Mouse (Mus musculus) hindbrain, embryonic 16.5 days (tissue): ENCODE results near the gene Zfp580. TPM values are rescaled to one million over a fixed set of nuclear protein-coding genes. Genes with fewer than 3 reads are reported as not detected.
"Not testable (repeated sequence)": the region's sequence is repeated elsewhere in the genome, so short reads cannot be mapped to it uniquely, and the experiment has no call there.

Source experiments
- ATAC-seq: fragments of 200-750 bp; cut with Nextera tagmentation; 2 replicates; pipeline ENCODE4 v1.8.0; 2017; ENCODE audit warnings: moderate TSS enrichment, moderate library complexity
- H3K27ac ChIP-seq: fragments of 300-500 bp; sonication (generic); 2 replicates; pipeline ENCODE4 v1.5.1; 2014; ENCODE audit warnings: low read depth, mild to moderate bottlenecking, control low read depth, low read length, moderate library complexity
- H3K27me3 ChIP-seq: fragments of 300-500 bp; sonication (generic); replicated peaks from 2 replicates; pipeline ENCODE4 v1.6.1; 2014; ENCODE audit warnings: low read length; ENCODE audit not compliant: control insufficient read depth, insufficient read depth
- H3K36me3 ChIP-seq: fragments of 300-500 bp; sonication (generic); 2 replicates; pipeline ENCODE4 v1.6.1; 2014; ENCODE audit warnings: mild to moderate bottlenecking, low read length, moderate library complexity, mixed read lengths; ENCODE audit not compliant: control insufficient read depth, insufficient read depth
- H3K4me1 ChIP-seq: fragments of 300-500 bp; sonication (generic); 2 replicates; pipeline ENCODE4 v1.6.1; 2014; ENCODE audit warnings: low read depth, low read length; ENCODE audit not compliant: control insufficient read depth, insufficient read depth
- H3K4me2 ChIP-seq: fragments of 300-500 bp; sonication (generic); 2 replicates; pipeline ENCODE4 v1.6.1; 2014; ENCODE audit warnings: mild to moderate bottlenecking, low read length, control low read depth, moderate library complexity
- H3K4me3 ChIP-seq: fragments of 300-500 bp; sonication (generic); 2 replicates; pipeline ENCODE4 v1.5.1; 2014; ENCODE audit warnings: mild to moderate bottlenecking, low read length, control low read depth, moderate library complexity
- H3K9ac ChIP-seq: fragments of 300-500 bp; sonication (generic); 2 replicates; pipeline ENCODE4 v1.6.1; 2014; ENCODE audit warnings: low read depth, mild to moderate bottlenecking, control low read depth, low read length, moderate library complexity
- H3K9me3 ChIP-seq: fragments of 300-500 bp; sonication (generic); 2 replicates; pipeline ENCODE4 v1.6.1; 2014; ENCODE audit warnings: mild to moderate bottlenecking, low read length, moderate library complexity; ENCODE audit not compliant: control insufficient read depth
- WGBS: fragments of 180-500 bp; shearing (Covaris S2); extraction: QIAGEN DNeasy Blood & Tissue Kit; methylation state at CpG from one replicate; pipeline ENCODE4 v1.1.7; 2014; 5-methylcytosine and 5-hydroxymethylcytosine counted together
- polyA plus RNA-seq: library from polyadenylated mRNA; unstranded; fragments of >200 nt; fragmentation: Nextera tagmentation; extraction: Ambion mirVana; gene quantifications from 2 replicates; pipeline ENCODE4 v1.2.1, GENCODE M21; 2015

The Zfp580 gene
- polyA plus RNA-seq, 1 experiment from 2014 or later, result 103 TPM

GRCm38 (mm10) chr7:5076931-5077330 lies 25.6 kb downstream of the Zfp580 start:
- 96% methylated on average over 2 of the region's 2 CpGs for WGBS
- H3K4me2 ChIP-seq, result no peak overlapping the region
- no peak for ATAC-seq
- peaks cover 12% of the 10 kb centered on the region for H3K4me1 ChIP-seq
- peaks cover 35% of the 10 kb centered on the region for H3K36me3 ChIP-seq
- no peak overlapping the region for H3K4me3 ChIP-seq
- H3K27me3 ChIP-seq, result no peaks in the 10 kb centered on the region
- H3K9ac ChIP-seq, result no peak overlapping the region
- no peaks in the 10 kb centered on the region for H3K9me3 ChIP-seq
- no peak overlapping the region for H3K27ac ChIP-seq

DNA sequence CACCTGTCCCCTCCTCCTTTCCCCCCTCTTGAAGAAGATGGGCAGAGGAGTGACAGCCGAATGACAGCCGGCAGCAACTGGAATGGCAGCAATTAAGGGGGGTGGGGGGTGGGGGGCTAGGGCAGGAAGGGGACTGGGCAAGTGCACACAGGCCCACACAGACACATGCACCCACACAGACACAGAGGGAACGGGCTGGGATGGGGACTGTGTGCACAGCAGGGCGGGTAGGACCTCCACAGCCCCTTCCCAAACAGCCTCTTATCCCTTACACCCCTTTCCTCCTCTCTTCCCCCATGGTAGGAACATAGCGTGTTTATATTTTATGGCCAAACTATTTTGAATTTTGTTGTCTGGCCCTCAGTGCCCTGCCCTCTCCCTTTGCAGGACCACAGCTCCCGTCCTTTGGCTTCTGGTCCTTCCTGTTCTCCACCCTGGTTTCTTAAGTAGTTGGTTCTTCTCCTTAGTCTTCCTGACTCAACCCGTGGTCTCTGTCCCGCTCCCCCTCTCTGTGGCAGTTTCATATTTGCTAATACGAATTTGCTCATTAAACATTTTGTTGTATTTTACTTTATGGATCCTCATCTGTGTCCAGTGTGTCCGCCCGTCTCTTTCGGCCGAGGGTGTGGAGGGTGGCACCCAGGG lies 28.1 kb downstream of the Zfp580 start:
- H3K9me3 ChIP-seq, H3K27me3 ChIP-seq: not testable (repeated sequence)
- Histone ChIP-seq H3K4me2 (peak overlapping the region; percentile 58), H3K27ac (peak overlapping the region; percentile 73; the same call in 1 of the 2 replicates), H3K4me1 (peaks cover 15% of the 10 kb centered on the region), H3K9ac (peak overlapping the region; percentile 42; the same call in 1 of the 2 replicates), H3K36me3 (peaks cover 27% of the 10 kb centered on the region), H3K4me3 (peak overlapping the region; percentile 99)
- WGBS, result 46% methylated on average over 9 of the region's 13 CpGs
- ATAC-seq, result peak; percentile 19

DNA sequence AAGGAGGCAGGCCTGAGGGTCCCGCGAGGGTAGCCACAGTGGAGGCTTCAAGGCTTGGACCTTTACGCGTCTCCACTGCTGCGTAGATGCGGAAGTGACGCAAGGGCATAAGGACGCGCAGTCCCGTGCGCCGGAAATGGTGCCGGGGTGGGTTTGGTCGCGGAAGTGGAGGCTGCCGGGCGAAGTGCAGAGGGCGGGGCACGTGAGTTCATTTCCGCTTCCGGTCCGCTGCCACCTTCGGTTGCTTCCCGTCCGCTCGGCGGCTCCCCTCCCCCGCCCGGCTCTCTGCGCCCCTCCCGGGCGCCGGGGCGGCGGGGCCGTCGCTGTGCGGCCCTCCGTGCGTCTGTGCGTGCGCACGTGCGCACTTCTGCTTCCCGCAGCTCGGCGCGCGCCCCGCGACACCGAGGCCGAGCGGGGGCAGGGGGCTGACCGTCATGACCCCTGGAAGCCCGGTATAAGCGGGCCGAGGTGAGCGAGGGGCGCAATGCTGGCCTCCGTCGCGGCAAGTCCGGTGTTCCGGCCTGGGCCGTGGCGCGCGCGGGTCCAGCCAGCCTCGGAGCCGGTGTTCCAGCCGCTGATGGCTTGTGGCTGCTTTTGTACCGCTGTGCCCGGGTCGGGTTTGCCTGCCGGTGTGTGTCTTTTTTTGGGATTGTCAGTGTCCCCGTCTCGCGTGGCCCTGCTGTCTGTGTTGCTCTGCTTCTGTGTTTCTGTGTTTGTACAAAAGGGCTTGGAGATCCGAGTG lies 28.8 kb downstream of the Zfp580 start, which contains the start of gene Epn1:
Gene Epn1 (plus strand): TSS at position 226 of the 742 bp plus-strand sequence.
- under 1% methylated on average over 78 of the region's 81 CpGs for WGBS
- H3K4me1 ChIP-seq, result peaks cover 15% of the 10 kb centered on the region
- H3K36me3 ChIP-seq, result peaks cover 29% of the 10 kb centered on the region

GRCm38 (mm10) chr7:5080815-5081214 lies 29.5 kb downstream of the Zfp580 start:
- Histone ChIP-seq H3K36me3 (peaks cover 30% of the 10 kb centered on the region; the same call in 1 of the 2 replicates), H3K9me3 (no peaks in the 10 kb centered on the region), H3K27me3 (no peaks in the 10 kb centered on the region), H3K4me1 (peaks cover 15% of the 10 kb centered on the region), H3K9ac (peak overlapping the region; percentile 99), H3K27ac (peak overlapping the region; percentile 93), H3K4me3 (peak overlapping the region; percentile 99), H3K4me2 (peak overlapping the region; percentile 58)
- no peak for ATAC-seq
- 17% methylated on average over 6 of the region's 6 CpGs for WGBS

More for the DNA sequence above, 28.8 kb downstream of the Zfp580 start, which contains the start of gene Epn1:
- Histone ChIP-seq H3K4me2 (peak within 1 kb of the TSS; percentile 58), H3K27ac (peak within 1 kb of the TSS; percentile 93), H3K4me3 (peak within 1 kb of the TSS; percentile 99), H3K9me3 (no peaks in the 10 kb centered on the region), H3K27me3 (no peaks in the 10 kb centered on the region), H3K9ac (peak within 1 kb of the TSS; percentile 99)
- peak; percentile 98 for ATAC-seq

DNA sequence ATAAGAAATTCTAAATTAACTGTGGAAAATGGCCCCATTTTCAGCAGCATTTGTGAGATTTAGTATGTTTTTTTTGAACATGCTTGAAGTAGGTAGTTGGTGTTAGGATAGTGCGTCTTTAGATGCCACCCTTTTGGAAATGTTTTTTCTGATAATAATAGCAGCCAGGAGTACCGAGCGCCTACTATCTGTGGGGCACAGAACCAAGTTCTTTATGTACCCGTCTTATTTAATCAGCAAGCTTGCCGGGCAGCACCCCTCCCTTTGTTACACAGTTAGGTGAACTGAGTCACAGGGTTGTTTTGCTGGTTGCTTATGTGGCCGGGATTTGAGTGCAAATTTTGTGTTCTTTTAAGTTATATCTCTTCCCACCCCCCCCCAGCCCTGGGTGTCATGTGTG lies 29.9 kb downstream of the Zfp580 start:
- H3K4me2 ChIP-seq, result peak overlapping the region; percentile 58
- peaks cover 29% of the 10 kb centered on the region; the same call in 1 of the 2 replicates for H3K36me3 ChIP-seq
- peak overlapping the region; percentile 99 for H3K4me3 ChIP-seq
- no peak overlapping the region for H3K27ac ChIP-seq
- H3K4me1 ChIP-seq, result peaks cover 15% of the 10 kb centered on the region
- H3K9me3 ChIP-seq, result no peaks in the 10 kb centered on the region
- no peaks in the 10 kb centered on the region for H3K27me3 ChIP-seq
- no peak overlapping the region for H3K9ac ChIP-seq
- ATAC-seq, result no peak
- 69% methylated on average over 6 of the region's 6 CpGs for WGBS

DNA sequence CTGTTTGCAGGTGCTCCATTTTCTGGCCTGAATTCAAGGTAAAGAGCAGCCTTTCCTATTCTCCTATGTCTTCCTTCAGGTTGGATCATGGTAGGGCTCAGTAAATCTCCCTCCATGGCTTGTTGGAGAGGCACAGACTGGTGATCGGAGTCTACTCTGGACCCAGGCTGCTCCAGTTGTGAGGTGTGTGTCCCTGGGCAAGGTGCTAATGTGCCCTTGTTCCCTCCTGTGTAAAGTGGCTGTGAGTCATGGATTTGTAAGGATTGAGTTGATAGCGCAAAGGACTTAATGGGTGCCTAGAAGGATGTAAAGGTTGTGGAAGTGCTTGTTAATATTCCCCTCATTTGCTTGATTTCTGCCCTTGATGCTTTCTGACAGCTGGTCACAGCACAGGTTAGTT lies 30.6 kb downstream of the Zfp580 start:
- H3K9ac ChIP-seq, result no peak overlapping the region

DNA sequence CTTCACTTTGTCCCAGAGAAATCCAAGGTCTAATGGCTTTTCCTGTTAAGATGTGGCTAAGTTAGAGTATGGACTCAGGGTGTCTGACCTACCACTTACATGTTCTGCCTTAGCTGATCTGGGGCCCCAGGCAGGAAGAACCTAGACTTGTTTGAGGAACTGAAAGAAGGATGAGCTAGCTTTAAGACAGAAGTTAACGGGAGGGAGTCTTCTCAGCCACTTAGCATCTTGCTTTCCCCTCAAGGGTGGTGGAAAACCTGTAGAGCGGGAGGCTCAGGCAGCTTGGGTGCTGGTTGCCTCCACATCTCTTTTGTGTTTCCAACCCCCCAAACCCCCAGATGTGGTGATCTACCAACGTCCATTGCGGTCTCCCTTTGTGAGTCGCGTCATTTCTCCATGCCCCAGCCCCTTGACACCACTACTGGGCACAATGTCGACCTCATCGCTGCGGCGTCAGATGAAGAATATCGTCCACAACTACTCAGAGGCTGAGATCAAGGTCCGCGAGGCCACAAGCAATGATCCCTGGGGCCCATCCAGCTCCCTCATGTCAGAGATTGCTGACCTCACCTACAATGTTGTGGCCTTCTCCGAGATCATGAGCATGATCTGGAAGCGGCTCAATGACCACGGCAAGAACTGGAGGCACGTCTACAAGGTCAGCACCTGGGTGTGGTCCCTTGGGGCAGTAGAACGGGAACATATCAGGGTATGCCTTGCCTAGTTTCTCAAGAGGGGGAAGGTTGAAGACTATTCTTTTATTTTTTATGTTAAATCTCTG lies 32.2 kb downstream of the Zfp580 start:
- ATAC-seq, result no peak
- Histone ChIP-seq H3K36me3 (peaks cover 16% of the 10 kb centered on the region; the same call in 1 of the 2 replicates), H3K27ac (no peak overlapping the region), H3K4me2 (no peak overlapping the region), H3K4me1 (peaks cover 15% of the 10 kb centered on the region), H3K9ac (no peak overlapping the region), H3K27me3 (no peaks in the 10 kb centered on the region), H3K9me3 (no peaks in the 10 kb centered on the region), H3K4me3 (no peak overlapping the region)
- 91% methylated on average over 18 of the region's 18 CpGs for WGBS

More for the DNA sequence above, 30.6 kb downstream of the Zfp580 start:
- H3K4me2 ChIP-seq, result peak overlapping the region; percentile 58
- H3K36me3 ChIP-seq, result peaks cover 23% of the 10 kb centered on the region; the same call in 1 of the 2 replicates
- WGBS, result 98% methylated on average over 2 of the region's 2 CpGs
- peaks cover 15% of the 10 kb centered on the region for H3K4me1 ChIP-seq
- no peaks in the 10 kb centered on the region for H3K9me3 ChIP-seq
- no peaks in the 10 kb centered on the region for H3K27me3 ChIP-seq
- no peak overlapping the region for H3K4me3 ChIP-seq
- no peak overlapping the region for H3K27ac ChIP-seq
- no peak for ATAC-seq

- Histone ChIP-seq H3K27me3 (no peaks in the 10 kb centered on the region), H3K4me1 (peaks cover 15% of the 10 kb centered on the region), H3K4me3 (no peak overlapping the region), H3K4me2 (no peak overlapping the region), H3K36me3 (peaks cover 16% of the 10 kb centered on the region), H3K9me3 (no peaks in the 10 kb centered on the region), H3K27ac (no peak overlapping the region), H3K9ac (no peak overlapping the region)
- 90% methylated on average over 1 of the region's 1 CpGs for WGBS
- no peak for ATAC-seq
Measured at GRCm38 (mm10) chr7:5085512-5085911, 34.2 kb downstream of the Zfp580 start.
